8 mouse cellular contexts compared by ENCODE assay signal in genomic region chr1:90974906-90975649, GRCm38 (mm10). TPM values are rescaled to one million over a fixed set of nuclear protein-coding genes. Genes with fewer than 3 reads are reported as not detected.
DNase-seq lines count a peak whose midpoint lies in the region; ATAC-seq and TF ChIP-seq lines count a peak whose summit lies in the region.

No protein-coding gene starts in this region.

- no peak overlapping the region for H3K4me3 ChIP-seq in C2C12 (ENCODE audit: insufficient read depth, poor library complexity, severe bottlenecking)
- no peak overlapping the region for H3K4me3 ChIP-seq in midbrain, embryonic 13.5 days (replicated peaks)

- TF ChIP-seq CTCF in C2C12 (IDR thresholded peaks at IDR 0.05; ENCODE audit: control insufficient read depth, insufficient read depth, insufficient read length): no peak

- no peak overlapping the region; the same call in 1 of the 2 replicates for H3K9ac ChIP-seq in midbrain, embryonic 13.5 days (replicated peaks)

- peak overlapping the region; percentile 10 for H3K27ac ChIP-seq in midbrain, embryonic 13.5 days

- no peaks in the 10 kb centered on the region for H3K79me2 ChIP-seq in C2C12 (ENCODE audit: control insufficient read depth, insufficient read depth)

- peak; percentile 77 for DNase-seq in adrenal gland, postnatal 25 days
- DNase-seq in frontal cortex, adult 2 months (ENCODE audit: extremely low spot score in 1 of 2, low spot score in 1 of 2): peak; percentile 69 to 71
- DNase-seq in left cerebral cortex, postnatal 10 days (ENCODE audit: extremely low spot score in 1 of 2, low spot score in 2 of 2): peak; percentile 69 to 71
- DNase-seq in urinary bladder, postnatal 14 days (ENCODE audit: low spot score): peak; percentile 66
- DNase-seq in thymus, postnatal 14 days: no peak

- H3K79me3 ChIP-seq in C2C12 (ENCODE audit: low read depth): no peaks in the 10 kb centered on the region

- H3K4me1 ChIP-seq in midbrain, embryonic 13.5 days (replicated peaks): peaks cover 35% of the 10 kb centered on the region

- intact Hi-C loops in left cerebral cortex, postnatal 10 days (cut with DNase I): loop anchor here (2.0 to 10.0 kb wide), 4 partner anchors 124 to 410 kb away; no protein-coding TSS in a partner anchor

- 2% methylated on average over 12 of the region's 12 CpGs for WGBS in midbrain, embryonic 13.5 days

- peak overlapping the region; percentile 36 for H3K4me2 ChIP-seq in midbrain, embryonic 13.5 days (replicated peaks)

- H3K36me3 ChIP-seq in C2C12 (ENCODE audit: control insufficient read depth, insufficient read depth): no peaks in the 10 kb centered on the region
- no peaks in the 10 kb centered on the region for H3K36me3 ChIP-seq in midbrain, embryonic 13.5 days

- no peaks in the 10 kb centered on the region for H3K9me3 ChIP-seq in midbrain, embryonic 13.5 days

- peak; percentile 66 to 71 for ATAC-seq in hematopoietic stem cell, adult 5-6 weeks (replicated peaks in 1 of 2; ENCODE audit: insufficient read depth in 1 of 2, low FRiP score in 2 of 2, low TSS enrichment in 1 of 2, low read depth in 1 of 2, poor library complexity in 2 of 2, severe bottlenecking in 2 of 2)
- peak; percentile 68 for ATAC-seq in midbrain, embryonic 13.5 days

- no peak overlapping the region for H3ac ChIP-seq in C2C12 (ENCODE audit: control insufficient read depth, insufficient read length, low read depth)

- no peaks in the 10 kb centered on the region for H3K27me3 ChIP-seq in C2C12 (ENCODE audit: control insufficient read depth, insufficient read depth, insufficient read length)
- H3K27me3 ChIP-seq in midbrain, embryonic 13.5 days: peaks cover 11% of the 10 kb centered on the region

TF ChIP-seq in C2C12, 6 proteins besides CTCF, POLR2A, EP300 and RAD21:
- TF ChIP-seq MAX (IDR thresholded peaks at IDR 0.05): no peak
- no peak for TF ChIP-seq CEBPB (IDR thresholded peaks at IDR 0.05; ENCODE audit: low read depth)
- TF ChIP-seq FOSL1 (IDR thresholded peaks at IDR 0.05; ENCODE audit: insufficient read depth, low read length, poor library complexity, severe bottlenecking): peak; percentile 28
- TF ChIP-seq MYOD1 (IDR thresholded peaks at IDR 0.05; ENCODE audit: control insufficient read depth, insufficient read length, low read depth): peak; percentile 91
- TF ChIP-seq USF1 (IDR thresholded peaks at IDR 0.05; ENCODE audit: low read depth): peak; percentile 31
- no peak for TF ChIP-seq MYOG (IDR thresholded peaks at IDR 0.05; ENCODE audit: control insufficient read depth, extremely low read depth, insufficient read length)

RNA-seq across cellular contexts. Expression of gene Rab17, which starts 5.6 kb away (rescaled TPM):
- 0.02 TPM for polyA plus RNA-seq in C2C12 (2012; fragmentation: generic; extraction: Trizol)
- not detected in 2 replicates for total RNA-seq in adrenal gland, postnatal 25 days (2021)
- 0.06 and 0.21 TPM in 2 replicates for polyA plus RNA-seq in frontal cortex, adult 2 months (2012; rRNA removed)
- total RNA-seq in hematopoietic stem cell, adult 5-6 weeks (2017): 3.4 and 5.7 TPM in 2 replicates
- total RNA-seq in left cerebral cortex, postnatal 10 days (2021): under 1 TPM in 1 of 2 experiments, not detected in 1; 0.21 TPM
- 0.23 TPM in 1 of 2 replicates, not detected in the other for polyA plus RNA-seq in midbrain, embryonic 13.5 days (2015; fragmentation: Nextera tagmentation; extraction: Ambion mirVana)

RNA-seq across cellular contexts. Expression of gene Prlh, which starts 22.2 kb away (rescaled TPM):
- not detected for polyA plus RNA-seq in C2C12 (2012; fragmentation: generic; extraction: Trizol)
- not detected in 2 replicates for total RNA-seq in adrenal gland, postnatal 25 days (2021)
- not detected in 2 replicates for polyA plus RNA-seq in frontal cortex, adult 2 months (2012; rRNA removed)
- total RNA-seq in hematopoietic stem cell, adult 5-6 weeks (2017): not detected in 2 replicates
- not detected for total RNA-seq in left cerebral cortex, postnatal 10 days (2021)
- polyA plus RNA-seq in midbrain, embryonic 13.5 days (2015; fragmentation: Nextera tagmentation; extraction: Ambion mirVana): not detected in 2 replicates

RNA-seq across cellular contexts. Expression of gene Lrrfip1, which starts 23.5 kb away (rescaled TPM):
- polyA plus RNA-seq in C2C12 (2012; fragmentation: generic; extraction: Trizol): 74.1 TPM
- total RNA-seq in adrenal gland, postnatal 25 days (2021): 67.6 and 69.4 TPM in 2 replicates
- 76.0 and 85.8 TPM in 2 replicates for polyA plus RNA-seq in frontal cortex, adult 2 months (2012; rRNA removed)
- 177 and 190 TPM in 2 replicates for total RNA-seq in hematopoietic stem cell, adult 5-6 weeks (2017)
- total RNA-seq in left cerebral cortex, postnatal 10 days (2021): 10 to 100 TPM; 71.3 to 79.0 TPM
- polyA plus RNA-seq in midbrain, embryonic 13.5 days (2015; fragmentation: Nextera tagmentation; extraction: Ambion mirVana): 23.0 and 23.6 TPM in 2 replicates
